Mouse (Mus musculus): ENCODE data around the gene Ide. TPM values are rescaled to one million over a fixed set of nuclear protein-coding genes. Genes with fewer than 3 reads are reported as not detected.
A peak's percentile ranks its signal among the peaks of the same experiment; 100 is the strongest.

Ide gene
- total RNA-seq, 2 experiments from 2014 or later: 54.9 to 56.5 TPM

DNA sequence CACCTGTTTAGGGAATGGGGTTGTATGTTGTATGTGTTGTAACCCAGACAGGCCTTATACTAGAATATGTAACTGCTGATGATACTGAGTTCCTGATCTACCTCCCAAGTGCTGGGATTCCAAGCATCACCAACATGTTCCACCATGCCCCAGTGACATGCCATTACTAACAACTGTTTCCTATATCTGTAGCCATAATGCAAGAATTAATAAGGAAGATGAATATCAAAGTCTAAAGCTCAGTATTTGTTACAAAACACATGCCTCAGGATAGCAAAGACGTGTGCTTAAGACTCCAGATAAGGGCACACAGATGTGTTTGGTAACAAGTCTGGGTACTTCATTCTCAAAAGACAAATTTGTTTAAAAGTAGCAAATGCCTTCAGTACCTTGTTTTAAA is 2.3 kb downstream of the Ide start:
- no peak for DNase-seq (ENCODE audit: low spot score in 2 of 2)

DNA sequence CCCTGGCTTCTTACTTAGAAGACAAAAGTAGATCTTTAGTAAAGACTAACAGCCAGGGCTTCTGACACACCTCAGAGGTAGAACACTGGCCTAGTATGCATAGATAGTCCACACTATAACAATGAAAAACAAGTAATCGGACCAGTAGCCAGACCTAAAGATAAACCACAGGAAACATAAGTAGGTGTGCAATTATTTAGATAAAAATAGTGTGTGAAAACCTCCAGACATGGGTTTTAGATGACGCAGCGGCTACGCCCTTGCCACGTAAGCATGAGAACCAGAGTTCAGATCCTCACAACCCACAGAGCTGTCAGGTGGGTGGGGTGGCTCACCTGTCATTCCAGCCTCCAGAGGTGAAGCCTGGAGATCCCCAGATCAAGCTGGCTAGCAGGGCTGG is 4.3 kb downstream of the Ide start:
- DNase-seq (ENCODE audit: low spot score in 2 of 2): no peak

DNA sequence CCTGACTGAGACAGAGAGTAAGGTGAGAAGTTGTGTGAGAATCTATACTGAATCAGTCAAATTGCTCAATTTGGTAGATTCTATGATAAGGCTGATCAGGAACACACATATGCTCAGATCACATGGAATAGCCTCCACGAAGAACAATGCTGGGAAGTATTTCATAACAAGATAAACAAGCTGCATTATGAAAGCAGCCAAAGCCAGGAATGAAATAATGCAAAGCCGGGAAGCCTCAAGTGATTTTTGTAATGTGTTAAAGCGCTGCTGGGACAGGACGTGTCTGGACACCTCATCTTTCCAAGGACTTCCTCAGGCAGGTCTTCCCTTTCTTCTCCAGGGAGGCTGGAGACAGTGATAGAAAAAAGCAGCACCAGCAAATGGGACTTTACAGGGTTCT is 4.9 kb downstream of the Ide start:
- DNase-seq (ENCODE audit: low spot score in 2 of 2): peak in 1 of 2 experiments; percentile 24

DNA sequence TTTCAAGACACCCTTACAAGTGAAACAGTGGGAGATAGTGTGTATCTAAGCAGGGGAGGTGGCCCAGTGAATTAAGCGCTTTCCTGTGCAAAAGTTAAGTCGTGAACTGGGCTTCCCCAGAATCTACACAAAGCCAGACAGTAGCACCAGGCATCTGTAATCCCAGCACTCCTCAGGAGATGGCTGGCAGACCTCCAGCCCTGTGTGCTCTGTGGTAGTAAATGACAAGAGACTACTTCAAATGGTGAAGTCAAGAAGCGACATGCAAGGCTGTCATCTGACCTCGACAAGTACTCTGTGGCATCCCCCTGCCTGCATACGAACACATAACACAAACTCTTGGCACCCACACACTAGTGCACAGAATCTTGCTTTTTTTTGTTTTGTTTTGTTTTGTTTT is 10.4 kb downstream of the Ide start:
- no peak for DNase-seq (ENCODE audit: low spot score in 2 of 2)

DNA sequence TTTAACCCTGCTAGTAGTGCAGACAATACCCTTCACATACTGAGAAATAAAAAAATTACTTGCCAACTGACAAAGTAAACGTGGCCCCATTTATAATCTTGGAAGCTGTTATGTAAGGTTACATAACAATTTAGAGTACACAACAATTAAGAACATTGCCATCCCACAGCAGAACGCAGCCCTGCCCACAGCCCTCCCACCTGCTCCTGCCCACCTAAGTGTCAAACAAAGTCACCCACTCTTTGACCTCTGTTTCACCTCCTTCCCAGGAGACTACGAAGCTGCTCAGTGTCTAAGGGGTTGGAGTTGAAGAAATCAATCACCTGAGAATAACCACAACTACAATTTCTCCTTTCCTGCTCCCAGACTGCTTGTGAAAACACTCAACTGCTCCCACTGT is 14.1 kb downstream of the Ide start:
- peak in 1 of 2 experiments; percentile 37 for DNase-seq (ENCODE audit: low spot score in 2 of 2)

DNA sequence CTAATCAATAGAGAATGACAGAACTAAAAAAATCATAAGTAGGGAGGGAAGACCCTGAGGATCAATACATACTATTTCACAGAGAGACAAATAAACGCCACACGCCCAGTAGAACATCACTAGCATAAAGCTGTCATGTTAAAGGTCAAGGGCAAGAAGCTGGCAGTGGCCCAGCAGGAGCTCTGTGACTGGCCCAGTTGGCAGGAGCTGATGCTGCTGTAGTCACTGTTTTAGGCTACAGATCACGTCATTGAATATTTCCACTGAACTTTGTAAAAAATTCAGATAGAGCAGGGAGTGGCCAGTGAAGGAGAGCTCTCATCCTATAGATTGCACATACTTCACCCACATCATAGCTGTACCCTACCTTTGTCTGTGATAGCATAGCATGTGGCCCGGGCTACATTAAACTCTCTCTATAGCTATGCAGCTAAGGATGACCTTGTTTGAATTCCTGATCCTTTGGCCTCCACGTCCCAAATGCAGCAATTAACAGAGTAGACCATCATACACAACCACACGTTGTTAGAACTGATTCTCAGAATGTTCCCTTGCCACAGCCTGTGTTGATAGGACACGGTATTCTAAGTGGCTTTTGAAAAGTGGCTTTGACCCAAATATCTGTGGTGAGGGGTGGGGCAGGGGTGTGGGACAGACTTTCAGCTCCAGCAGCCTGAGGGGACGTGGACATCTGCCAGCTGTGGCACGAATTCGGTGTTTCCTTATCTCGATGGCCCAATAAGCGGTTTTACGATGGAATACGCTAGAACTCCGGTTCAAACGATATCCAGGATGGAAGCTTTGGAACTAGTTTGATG is 16.6 kb downstream of the Ide start:
- DNase-seq (ENCODE audit: low spot score in 2 of 2): peak in 1 of 2 experiments; percentile 32

DNA sequence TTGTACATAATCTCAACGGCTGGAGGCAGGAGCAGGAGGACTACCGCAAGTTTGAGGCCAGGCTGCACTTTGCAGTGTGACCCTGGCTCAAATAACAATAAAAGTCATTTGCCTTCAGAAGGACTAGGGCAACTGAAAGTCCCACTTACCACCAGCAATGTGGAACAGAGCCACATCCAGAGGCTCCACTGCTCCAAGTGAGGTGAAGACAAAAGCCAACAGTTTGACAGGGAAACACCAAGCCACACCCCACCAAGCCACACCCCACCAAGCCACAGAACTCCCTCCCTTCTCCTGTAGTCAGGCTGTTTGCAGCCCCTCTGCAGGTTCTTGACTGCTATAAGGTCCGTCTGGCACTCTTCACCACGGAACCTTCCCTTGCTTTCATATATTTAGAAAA is 20.3 kb downstream of the Ide start:
- DNase-seq (ENCODE audit: low spot score in 2 of 2): no peak

DNA sequence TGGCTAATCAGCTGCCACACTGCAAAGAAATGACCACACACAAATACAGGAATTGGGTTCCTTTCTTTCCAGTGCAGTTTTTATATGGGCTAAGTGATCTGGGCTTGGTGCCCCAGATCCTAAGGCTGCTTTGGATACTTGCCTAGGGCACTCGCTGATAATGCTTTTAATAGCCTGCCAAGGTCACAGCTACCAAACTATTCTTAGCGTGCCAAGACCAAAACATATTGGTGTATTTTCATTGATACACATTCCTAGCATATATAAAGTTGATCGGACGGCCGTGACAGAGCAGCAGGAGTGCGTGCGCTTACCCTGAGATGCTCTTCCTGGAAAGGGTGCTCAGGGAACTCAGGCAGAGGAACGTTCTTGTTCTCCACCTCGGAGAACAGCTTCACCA is 22.6 kb downstream of the Ide start:
- DNase-seq (ENCODE audit: low spot score in 2 of 2): no peak

DNA sequence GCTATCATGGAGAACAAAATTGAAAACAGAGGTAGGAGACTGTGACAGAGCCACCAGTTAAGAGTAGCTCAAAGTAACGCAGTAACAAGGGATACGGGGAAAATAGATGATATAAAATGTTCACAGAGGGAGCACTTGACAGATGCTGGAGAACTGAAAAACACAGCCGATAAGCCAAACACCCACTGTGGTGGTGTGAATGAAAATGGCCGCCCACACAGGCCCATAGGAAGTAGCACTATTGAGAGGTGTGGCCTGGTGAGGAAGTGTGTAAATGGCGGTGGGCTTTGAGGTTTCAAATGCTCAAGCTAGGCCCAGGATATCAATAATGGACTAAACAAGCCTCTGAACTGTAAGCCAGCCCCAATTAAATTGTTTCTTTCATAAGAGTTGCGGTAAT is 26.2 kb downstream of the Ide start:
- DNase-seq (ENCODE audit: low spot score in 2 of 2): peak; percentile 39 to 69

DNA sequence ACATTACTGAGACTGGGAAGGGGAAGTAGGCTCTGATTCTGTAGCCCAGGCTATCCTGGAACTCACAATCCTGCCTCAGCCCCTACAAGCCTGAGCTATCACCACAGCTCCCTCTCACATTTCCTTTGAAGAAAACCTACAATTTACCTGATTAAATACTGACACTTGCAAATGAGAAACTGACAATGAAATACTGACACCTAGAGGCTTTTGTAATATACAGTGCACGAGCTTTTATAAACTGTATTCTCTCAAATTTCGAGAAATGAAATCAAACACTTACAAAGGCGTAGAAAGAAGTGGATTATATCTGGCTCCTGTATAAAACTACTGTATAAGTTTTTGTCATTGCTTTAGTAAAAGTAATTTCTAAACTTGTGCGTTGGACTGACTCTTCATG is 27.5 kb downstream of the Ide start:
- no peak for DNase-seq (ENCODE audit: low spot score in 2 of 2)

DNA sequence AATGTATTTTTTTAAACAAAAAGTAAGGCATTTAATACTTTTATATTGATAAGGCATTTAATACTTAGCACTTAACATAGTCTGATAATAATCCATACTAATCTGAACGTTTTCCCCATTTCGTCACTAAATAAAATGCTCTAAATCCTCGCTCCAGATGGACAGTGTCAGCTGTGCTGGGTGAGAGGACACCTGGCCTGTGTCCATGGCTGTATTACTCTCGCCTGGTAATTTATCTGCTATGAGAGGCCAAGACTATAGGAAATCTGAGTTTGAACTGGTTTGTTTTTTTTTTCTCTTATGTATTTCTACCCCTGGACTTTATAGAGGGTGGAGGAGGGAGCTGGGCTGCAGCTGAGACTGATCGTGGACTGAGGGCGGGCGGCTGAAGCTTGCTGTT is 28.7 kb downstream of the Ide start:
- DNase-seq (ENCODE audit: low spot score in 2 of 2): no peak

DNA sequence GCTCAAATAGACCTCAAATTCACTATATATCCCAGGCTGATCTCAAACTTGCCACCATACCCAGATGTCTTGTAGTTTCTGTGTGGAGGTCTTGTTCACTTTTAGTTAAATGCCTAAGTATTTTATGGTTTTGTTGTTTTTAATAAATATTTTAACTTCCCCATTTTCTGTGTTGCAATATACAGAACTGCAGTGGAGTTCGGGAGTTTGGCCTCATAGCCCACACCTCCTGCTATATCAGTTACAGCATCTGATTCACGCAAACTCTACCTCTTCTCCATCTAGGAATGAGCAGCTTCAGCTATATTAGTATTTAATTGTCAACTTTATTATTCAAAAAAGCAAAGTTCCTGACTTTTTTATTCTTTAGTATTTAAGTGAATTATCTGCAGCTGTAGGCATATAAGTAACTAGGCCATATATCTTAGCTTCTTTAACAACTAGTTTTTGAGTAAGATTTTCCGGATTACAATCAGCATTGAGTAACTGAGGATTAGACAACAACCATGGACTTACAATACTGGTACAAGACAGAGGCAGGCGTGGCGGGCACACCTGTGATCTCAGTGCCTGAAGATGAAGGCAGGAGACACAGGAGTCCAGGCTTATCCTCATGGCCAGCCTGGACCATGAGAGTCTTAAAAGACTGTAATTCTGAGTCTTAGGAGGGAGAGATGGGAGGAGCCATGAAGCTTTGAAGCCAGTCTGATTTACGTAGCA is 29.7 kb downstream of the Ide start:
- DNase-seq (ENCODE audit: low spot score in 2 of 2): no peak

DNA sequence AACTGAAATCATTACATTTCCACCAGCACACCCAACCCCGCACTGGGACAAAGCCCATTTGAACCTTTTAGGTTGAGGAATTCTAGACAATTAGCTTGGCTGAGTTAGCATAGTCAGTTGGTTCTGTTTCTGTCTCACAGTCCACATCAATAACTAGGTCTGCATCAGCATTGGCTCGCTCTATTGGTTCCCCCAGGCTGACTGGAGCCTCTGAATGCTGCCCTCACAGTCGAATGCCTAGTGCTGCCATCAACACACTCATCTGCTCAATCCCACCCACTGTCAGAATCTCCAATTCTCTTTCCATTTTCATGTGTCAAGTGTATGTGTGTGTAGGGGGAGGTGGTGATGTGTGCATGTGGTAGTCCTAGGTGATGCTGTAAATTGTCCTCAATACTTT is 31.5 kb downstream of the Ide start:
- DNase-seq (ENCODE audit: low spot score in 2 of 2): no peak

DNA sequence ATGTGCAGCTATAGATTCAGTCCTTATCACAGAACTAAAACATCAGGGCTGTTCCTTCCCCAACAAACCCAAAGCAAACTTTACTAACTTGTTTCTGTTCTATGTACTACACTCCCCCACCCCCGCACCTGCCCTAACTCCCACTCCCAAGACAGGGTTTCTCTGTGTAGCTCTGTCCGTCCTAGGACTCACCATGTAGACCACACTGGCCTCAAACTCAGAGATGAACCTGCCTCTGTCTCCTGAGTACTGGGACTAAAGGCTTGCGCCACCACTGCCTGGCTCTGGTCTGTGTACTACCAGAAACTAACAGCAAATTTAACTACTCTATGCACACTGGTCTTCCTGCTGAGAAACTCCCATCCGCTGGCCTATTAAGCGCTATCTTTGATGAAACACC is 32.8 kb downstream of the Ide start:
- DNase-seq (ENCODE audit: low spot score in 2 of 2): no peak

DNA sequence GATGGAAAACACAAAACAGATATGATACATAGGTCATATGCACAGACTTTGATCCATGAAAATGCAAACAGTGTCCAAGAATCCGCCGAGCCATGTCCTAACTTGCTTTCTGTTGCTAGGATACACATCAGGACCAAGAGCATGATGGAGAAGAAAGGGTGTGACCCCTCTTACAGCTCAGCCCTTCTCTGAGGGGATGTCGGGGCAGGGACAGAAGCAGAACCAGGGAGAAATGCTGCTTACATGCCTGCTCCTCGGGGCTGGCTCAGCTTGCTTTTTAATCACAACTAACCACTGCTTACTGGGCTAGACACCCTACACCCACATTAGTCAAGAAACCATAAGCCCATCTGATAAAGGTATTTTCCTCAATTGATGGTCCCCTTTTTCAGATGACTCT is 33.6 kb downstream of the Ide start:
- no peak for DNase-seq (ENCODE audit: low spot score in 2 of 2)

DNA sequence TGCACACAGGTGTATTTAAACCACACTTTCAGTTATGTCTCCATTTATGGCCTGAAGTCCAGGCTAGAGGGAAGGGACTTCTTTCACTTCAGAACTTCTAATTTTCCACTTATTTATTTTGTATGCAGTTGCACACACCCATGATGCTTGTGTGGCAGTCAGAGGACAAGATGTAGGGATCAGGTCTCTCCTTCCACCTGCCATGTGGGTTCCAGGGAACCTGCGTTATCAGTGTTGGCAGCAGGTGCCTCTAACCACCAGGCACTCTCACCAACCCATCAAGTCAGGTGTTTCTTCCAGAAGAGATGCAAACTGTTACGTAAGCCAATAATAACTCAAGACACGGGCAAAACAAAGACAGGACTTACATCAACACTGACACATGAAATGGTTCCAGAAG is 35.9 kb downstream of the Ide start:
- DNase-seq (ENCODE audit: low spot score in 2 of 2): no peak

DNA sequence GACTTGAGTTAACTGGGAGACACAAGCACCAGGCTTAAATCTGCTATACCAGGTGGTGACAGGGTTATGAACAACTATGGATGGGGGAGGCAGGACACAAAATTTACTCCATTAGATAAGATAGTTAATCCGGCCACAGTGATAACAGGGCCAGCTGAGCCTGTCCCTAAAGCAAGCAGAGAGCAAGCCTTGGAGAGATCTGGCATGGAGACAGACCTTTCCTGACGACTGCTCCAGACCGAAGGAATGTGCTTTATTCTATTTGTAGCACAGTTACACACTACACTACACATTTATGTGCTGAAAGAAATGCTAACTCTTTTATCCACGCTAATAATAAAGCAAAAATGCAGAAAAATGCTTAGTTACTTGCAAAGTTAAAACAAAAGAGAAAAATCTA is 46.0 kb downstream of the Ide start:
- no peak for DNase-seq (ENCODE audit: low spot score in 2 of 2)

DNA sequence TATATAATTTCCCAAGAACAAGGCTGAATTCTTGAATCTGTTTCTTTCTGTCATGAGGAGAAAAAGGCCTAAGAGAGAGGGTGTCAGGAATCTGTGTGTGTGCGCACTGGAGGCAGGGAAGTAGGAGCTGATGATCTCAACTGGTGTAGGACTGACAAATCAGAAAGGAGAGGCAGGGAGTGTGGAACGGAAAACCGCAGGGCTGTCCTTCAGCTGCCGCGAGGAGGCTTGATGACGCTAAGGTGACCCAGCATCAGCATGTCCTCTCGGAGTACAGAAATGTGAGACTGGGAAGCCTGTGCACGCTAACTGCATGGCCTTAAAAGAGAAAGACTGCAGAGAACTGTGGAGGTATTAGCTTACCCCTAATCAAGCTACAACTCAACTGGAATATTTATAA is 46.7 kb downstream of the Ide start:
- DNase-seq (ENCODE audit: low spot score in 2 of 2): no peak

DNA sequence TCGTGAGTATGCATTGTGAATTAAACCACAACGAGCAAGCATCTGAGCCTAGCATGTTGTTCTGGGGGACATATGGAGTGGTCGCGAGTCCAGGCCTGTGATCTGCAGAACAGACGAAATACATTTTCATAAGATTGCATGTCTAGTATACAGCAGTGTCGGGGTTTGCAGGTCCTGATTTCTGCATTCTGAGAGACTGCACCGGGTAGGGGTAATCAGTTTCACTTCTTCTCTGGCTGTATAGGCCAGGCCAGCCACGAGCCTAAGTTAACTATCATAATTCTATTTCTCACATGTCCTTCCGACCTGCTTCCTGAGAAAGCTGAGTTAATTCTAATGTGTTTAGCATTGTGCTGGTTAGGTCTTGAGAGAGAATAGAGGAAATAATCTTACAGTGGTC is 52.9 kb downstream of the Ide start:
- no peak for DNase-seq (ENCODE audit: low spot score in 2 of 2)

DNA sequence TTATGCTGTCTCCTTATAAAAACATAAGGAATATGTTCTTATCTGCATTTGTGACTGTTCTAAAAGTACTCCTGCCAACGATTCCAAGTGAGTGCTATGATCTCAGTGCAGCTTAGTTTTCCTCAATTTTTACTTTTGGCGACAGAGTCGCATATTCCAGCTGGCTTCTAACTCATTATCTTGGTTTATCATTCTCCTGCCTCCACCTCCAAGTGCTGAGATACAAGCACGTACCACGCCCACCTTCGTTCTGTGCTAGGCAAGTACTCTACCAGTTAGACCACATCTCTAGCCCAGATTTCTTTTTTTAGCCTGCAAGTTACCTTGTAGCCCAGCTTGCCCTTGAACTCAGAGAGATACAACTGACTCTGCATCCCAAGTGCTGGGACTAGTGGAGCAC is 54.5 kb downstream of the Ide start:
- DNase-seq (ENCODE audit: low spot score in 2 of 2): peak; percentile 48 to 75

DNA sequence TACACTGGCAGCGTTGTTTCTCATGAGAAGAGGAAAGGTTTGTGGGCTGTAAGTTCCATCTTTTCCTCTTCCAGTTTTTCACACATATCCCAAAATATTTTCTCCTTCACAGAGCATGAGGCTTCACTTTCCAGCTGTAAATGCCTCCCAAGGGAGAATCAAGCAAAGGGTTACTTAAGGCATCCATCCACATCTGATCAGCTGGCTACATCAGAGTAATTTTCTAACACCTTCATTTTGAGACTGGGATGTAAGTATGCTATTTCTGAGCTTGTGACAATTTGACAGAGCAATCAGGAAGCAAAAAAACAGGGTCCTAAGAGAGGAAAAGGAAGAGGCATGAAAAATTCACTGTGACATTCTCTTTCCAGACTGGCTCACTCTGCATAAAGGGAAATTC is 55.9 kb downstream of the Ide start:
- DNase-seq (ENCODE audit: low spot score in 2 of 2): no peak

DNA sequence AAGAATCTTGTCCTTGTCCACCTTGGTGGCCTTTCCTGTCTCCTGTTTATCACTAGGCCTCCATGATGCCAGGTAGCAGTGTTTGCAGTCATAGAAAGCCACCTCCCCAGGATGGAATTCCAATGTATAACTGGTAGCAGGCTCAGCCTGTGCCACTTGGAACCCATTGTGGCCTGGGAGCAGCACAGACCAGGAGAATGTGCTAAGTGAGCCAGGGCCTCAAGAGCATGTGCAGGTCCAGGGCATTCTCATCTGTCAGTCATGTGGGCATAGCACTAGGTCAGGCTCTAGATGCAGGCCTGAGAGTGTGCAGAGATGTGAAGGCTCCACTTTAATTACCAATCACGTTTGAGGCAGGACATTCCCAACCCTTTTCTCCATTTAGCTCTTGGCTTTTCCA is 58.5 kb downstream of the Ide start:
- DNase-seq (ENCODE audit: low spot score in 2 of 2): no peak

DNA sequence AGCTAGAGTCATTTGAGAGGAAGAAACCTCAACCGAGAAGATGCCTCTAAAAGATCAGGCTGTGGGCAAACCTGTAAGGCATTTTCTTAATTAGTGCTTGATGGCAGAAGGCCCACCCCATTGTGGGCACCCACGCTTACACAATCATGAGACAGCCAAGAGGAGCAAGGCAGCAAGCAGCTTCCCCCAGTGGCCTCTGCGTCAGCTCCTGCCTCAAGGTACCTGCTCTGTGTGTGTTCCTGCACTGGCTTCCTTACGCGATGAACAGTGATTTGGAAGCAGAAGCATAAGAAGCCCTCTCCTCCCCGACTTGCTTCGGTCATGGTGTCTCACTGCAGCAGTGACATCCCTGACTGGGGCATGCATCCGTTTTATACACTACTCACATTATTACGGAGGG is 62.1 kb downstream of the Ide start:
- DNase-seq (ENCODE audit: low spot score in 2 of 2): peak in 1 of 2 experiments; percentile 69

Measured in layer of hippocampus, adult 18-20 months (tissue).